Mouse (Mus musculus) left cerebral cortex, postnatal 4 days (tissue): ENCODE data around the gene Oas1d. TPM values are rescaled to one million over a fixed set of nuclear protein-coding genes. Genes with fewer than 3 reads are reported as not detected.
"Not testable (repeated sequence)": the region's sequence is repeated elsewhere in the genome, so short reads cannot be mapped to it uniquely, and the experiment has no call there.

Experiments used
- DNase-seq: peaks from one replicate; pipeline ENCODE4 v3.0.0-alpha.2; 2022
- intact Hi-C: fragments of 180-260 bp; cut with DNase I; formaldehyde crosslinking; loops from one replicate; pipeline ENCODE4 v1.15.1; 2025
- total RNA-seq, 2 experiments: library from RNA; stranded (reverse); gene quantifications; 2 replicates each; pipeline ENCODE4 v1.2.3; 2021

The Oas1d gene
- total RNA-seq, 2 experiments from 2014 or later: not detected

DNA sequence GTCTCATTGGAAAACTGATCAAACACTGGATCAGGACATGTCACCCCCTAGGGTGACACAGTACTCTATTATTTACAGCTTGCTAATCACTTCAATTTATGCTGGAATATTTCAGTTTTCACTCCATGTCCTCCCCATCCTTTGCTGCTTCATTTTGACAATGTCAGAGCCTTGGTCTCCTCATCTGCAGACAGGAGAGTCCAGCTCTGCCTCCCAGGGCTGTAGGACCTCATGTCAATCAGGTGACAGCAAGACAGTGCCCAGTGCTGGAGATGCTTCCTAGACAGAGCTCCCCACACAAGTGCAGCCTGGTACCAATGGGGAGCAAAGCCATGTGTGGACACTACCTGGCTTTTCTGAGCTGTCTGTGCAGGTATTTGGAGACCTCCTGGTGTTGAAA, 15.6 kb upstream of the Oas1d start:
- intact Hi-C loops: no loop called here

DNA sequence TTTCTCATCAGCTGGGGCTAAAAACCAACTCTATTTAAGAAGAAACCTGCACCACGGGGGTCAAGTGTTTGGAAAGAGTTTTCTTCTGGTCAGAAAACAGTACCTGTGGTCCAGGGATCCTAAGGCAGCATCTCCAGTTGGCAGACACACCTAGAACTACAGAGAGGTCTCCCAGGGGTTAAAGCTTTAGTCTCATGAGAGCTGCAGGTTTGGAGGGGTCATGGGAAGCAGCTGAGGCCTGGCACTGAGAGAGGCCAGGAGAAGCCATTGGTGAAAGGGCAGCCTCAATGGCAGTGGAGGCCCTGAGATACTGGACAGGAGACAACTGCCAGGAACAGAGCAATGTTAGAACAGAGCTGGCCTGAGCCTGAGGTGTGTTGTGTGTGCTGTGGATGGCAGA, 13.7 kb upstream of the Oas1d start:
- intact Hi-C loops: no loop called here

More for the DNA sequence above, 15.6 kb upstream of the Oas1d start:
- no peak for DNase-seq

DNA sequence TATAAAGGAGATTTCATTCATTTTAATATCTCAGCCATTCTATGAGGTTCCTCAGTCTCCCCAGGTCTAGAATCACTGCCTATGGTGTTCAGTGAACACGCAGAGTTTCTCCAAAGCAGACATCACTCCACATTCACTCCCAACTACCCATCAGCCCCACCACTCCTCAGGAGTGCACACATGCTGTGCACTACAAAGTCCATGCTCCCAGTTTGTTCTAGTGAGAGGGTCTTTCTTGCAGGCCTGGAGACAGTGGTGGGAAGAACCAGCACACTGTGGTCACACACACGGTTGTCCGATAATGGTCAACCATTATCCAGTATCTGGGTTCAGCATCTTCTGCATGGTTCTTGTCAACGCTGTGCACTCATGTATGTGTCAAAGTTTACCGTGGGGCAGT, 12.3 kb upstream of the Oas1d start:
- DNase-seq: no peak
- intact Hi-C loops: no loop called here

More for the DNA sequence above, 13.7 kb upstream of the Oas1d start:
- DNase-seq: no peak

DNA sequence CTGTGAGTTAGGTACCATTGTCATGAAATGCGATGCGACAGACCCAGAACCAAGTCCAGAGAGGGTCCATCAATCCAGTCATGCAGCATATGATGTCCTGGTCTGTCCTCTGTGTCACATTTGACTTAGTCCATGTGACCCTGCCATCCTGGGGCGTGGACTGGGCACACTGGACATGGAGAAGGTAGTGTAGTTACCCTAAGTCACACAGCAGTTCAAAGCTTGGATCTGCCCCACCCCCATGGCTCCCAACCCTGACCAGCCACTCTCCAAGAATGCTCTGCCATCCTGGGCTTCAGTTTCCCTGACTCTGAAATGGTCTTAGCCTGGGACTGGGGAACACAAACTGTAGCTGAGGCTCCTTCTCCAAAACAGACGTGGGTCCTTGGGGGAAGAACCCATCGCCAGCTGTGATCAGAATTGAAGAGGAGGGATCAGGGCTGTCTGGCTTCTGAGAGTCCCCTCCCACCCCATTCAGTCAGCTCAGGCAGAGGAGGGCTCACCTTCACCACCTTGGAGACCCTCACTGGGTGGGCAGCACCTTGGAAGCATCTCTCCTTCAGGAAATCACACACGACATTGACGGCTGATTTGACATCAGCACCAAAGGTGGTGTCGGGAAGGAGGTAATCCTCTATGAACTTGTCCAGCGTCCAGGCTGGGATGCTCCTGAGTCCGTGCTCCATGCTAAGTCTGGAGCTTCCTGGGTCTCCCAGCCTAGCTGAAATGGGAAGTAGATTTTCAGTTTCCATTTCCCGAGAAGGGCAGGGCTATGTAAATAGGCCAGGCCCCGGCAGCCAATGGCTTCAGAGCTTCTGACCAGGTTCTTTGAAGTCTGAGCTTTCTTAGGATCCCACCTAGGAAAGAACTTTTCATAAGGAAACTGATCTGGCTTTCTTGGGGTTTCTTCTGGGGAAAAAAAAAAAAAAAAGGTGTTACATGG, 7.3 kb upstream of the Oas1d start, which contains the start of gene Oas1a:
Gene Oas1a (minus strand): TSS at position 731 of the 943 bp plus-strand sequence.
- DNase-seq, intact Hi-C loops: not testable (repeated sequence)

DNA sequence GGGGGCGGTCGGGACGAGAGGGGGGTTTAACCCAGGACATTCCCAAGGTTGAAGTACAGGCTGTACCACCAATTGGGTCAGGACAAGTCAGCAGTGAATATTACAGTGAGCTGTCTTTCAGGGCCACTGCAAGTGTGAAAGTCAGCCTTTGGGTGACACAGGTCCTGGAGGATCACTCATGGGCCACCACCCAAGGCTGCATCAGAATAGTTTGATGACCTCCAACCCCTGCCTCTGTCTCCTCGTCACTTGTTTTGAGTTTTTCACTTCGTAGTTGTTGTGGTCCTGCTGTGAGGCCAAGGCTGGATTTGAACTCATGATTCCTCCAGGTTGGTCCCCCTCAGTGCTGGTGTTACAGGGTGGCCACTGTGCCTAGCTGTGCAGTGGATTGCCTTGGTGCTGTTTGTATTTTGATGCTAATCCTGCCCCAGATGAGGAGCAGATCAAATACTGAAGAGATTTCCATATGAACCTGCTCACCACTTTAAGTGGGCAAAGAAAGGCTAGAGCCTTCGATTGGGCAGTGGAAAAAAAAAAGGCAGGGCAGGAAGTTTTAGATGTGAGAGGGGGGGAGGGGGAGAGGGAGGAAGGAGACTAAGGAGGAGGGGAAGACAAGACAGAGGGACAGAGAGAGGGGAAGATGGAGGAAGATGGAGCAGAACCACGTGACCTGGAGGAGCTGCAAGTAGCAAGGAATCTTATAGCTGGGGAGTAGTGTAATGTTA, 6.0 kb upstream of the Oas1d start:
- intact Hi-C loops: no loop called here

DNA sequence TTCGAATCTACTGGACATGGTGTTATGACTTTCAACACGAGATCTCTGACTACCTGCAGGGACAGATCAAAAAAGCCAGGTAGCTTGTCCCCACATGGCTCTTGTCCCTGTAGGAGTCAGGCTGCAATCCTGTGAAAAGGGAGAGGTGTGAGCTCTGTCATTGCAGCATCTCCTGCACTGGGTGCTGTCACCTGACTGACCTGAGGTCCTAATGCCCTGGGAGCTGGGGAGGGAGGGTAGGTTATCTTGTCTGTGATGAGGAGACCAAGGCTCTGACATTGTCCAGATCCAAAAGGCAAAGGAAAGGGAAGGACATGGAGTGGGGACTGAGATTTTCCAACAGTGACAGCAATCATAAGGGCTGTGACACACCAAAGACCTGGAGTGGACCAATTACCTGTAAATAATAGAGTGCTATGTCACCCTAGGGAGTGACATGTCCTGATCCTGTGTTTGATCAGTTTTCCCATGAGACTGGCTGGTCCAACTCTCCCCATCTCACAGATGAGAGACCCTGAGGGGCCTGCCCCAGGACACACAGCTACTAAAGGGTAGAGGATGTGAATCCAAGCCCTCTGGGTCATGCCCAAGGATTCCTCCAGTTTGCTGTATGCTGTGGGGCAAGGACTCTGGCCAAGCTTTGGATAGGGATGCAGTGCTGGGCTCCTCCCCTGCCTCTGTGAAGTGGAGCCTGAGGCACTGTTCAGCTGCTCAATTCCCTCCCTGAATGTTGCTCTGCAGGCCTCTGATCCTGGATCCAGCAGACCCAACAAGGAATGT, 5.0 kb downstream of the Oas1d start:
- DNase-seq, intact Hi-C loops: not testable (repeated sequence)

More for the DNA sequence above, 6.0 kb upstream of the Oas1d start:
- DNase-seq: no peak

DNA sequence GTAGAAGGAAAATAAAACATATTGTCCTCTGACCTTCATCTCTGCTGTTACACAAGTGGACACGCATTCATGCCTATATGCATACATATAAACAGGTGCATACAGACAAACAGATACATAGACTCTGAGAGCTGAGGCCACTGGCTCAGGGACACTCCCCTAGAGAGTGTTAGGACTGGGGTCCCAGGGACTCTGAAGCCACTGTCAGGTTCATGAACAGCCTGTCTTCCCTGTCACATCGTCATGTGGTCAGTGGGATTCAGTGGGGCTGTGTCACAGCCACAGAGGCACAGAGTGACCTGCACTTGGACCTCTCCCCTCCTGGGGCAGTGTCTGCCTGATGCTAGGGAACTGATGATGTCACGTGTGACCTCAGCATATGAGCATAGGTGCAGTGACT, 6.0 kb downstream of the Oas1d start:
- no peak for DNase-seq
- intact Hi-C loops: loop anchor here (10.0 kb wide), 1 partner anchor 105 kb away; the partner anchor contains the start of gene Oas1c

DNA sequence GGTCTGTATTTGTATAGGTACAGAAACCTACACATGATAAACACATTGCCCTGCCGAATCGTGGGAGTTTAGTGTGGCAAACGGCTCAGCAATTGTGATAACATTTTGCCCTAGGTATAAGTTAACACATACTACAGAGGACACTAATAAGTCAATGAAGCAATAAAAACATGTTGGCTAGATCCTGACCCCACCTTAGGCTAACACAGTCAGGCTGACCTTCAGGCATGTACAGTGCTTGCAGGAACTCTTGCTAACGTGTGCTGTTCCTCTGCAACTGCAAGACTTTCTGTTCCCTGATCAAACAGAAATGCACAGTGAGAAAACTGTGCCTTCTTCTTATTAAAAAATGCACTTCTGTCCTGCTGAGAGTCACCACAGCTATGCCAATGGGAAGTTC, 9.6 kb downstream of the Oas1d start:
- intact Hi-C loops: loop anchor here (10.0 kb wide), 1 partner anchor 109 kb away; the partner anchor contains the start of gene Oas1c
- DNase-seq: no peak

DNA sequence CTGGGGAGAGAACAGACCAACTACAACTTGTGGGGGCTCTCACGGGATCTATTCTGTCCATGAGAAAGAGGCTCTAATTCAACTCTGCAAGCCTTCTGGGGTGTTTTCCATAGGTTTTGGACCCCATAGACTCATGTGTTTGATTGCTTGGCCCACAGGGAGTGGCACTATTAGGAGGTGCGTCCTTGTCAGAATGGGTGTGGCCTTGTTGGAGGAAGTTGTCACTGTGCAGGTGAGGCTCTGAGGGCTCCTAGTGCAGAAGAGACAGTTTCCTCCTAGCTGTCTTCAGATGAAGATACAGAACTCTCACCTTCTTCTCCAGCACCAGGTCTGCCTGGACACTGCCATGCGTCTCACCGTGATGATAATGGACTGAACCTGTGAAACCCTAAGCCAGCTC, 10.2 kb downstream of the Oas1d start:
- intact Hi-C loops: loop anchor here (10.0 kb wide), 1 partner anchor 110 kb away; the partner anchor contains the start of gene Oas1c
- not testable (repeated sequence) for DNase-seq

DNA sequence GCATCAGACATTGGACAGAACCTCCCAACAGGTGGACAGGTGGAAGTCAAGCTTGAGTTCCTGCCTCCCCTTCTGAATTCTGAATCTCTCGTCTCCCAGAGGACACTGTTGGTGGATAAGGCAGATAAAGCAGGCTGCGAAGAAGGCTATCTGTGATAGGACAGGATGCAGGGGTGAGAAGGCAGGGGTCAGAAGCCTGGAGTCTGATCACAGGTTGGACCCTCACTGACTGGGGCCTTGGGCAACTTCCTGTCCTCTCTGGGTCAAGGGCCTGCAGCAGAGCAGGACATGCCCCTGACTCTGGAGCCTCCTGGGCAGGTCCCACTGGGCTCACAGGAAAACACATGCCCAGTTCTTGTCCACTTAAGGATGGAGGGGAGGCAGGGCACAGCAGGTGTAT, 12.0 kb downstream of the Oas1d start:
- intact Hi-C loops: loop anchor here (10.0 kb wide), 1 partner anchor 112 kb away; the partner anchor contains the start of gene Oas1c
- not testable (repeated sequence) for DNase-seq

DNA sequence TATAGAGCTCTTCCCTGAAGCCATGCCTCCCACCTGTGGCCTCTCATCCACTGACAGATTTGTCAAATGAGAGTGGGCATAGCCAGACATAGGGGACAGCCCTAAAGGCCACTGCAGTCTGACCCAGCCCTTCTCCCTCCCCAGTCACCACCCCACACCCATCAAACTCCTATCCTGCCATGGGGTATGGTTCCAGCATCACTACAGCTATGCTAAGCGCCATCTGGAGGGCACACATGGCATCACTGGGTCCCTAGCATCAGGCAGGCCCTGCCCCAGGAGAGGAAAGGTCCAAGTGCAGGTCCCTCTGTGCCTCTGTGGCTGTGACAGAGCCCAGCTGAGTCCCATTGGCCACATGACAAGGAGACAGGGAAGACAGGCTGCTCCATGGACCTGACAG, 12.7 kb downstream of the Oas1d start:
- intact Hi-C loops: loop anchor here (10.0 kb wide), 1 partner anchor 112 kb away; the partner anchor contains the start of gene Oas1c

DNA sequence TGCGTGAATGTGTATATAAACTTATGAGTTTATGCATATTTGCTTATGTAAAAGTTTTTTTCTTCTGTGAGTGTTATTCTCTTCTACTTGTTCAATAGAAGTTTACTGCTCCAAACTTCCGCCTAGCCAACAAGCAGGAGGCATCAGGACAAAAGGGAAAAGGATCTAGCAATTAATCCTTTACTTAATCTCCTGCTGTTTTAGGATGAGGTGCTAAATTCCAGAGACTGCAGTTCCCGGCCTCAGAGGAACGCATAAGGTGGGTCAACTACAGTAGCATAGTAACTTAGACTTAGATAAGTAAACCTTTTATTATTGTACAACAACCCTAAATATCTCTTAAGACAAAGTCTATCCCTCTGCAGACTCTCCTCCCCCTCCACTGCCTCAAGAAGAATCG, 19.6 kb downstream of the Oas1d start:
- DNase-seq: no peak
- intact Hi-C loops: no loop called here

More for the DNA sequence above, 12.7 kb downstream of the Oas1d start:
- peak; percentile 21 for DNase-seq

DNA sequence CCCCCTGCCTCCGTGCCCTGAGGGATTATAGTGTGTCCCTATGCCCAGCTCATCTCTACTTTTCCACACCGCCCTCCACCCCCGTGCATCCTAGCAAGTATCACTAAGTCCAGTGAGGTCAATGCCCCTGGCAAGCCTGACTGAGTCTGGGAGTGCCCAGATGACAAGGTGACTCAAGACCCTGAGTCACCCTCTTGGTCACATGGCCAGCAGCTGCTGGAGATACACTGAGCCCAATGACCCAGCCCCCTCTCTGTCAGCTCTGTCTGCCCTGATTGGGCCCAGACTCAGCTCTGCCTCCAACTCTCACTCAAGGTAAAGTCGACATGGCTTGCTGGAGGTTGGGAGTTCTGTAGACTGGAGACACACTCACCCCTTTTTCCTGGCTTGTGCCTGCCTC, 23.5 kb downstream of the Oas1d start:
- intact Hi-C loops: no loop called here
- DNase-seq: no peak

DNA sequence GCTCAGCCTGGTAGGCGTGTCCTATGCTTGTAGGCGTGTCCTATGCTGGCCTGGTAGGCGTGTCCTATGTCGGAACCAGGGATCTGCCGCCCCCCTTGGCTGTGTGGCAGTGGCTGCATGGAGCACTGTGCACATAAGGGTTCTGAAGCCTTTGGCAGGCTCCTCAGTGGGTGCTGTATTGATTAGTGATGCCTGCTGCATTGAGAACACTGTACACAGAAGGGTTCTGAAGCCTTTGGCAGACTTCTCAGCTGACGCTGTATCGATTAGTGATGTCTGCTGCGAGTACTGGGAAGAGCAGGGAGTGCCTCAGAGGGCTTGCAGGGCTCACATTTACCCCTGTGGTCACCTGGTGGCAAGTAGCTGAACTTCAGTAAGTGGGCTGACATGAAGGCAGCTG, 24.2 kb downstream of the Oas1d start:
- intact Hi-C loops: no loop called here
- no peak for DNase-seq

DNA sequence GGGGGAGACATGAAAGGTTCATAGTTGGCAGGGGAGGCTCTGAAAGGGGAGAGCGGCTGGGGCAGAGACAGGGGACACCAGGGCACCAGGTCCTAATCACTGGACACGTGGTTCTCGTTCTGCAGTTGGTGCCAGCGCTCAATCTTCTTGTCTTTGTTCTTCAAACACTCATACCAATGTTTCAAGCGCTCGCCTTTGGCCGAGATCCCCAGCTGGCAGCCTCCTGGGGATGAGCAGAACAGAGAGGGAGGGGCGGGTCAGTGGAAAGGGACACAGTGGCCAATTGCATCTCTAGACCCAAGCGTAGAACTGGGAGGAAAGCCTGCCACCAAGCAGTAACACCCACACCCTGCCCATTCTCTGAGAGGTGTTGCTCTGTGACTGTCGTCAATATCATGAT, 27.7 kb downstream of the Oas1d start:
- intact Hi-C loops: no loop called here
- DNase-seq: no peak

DNA sequence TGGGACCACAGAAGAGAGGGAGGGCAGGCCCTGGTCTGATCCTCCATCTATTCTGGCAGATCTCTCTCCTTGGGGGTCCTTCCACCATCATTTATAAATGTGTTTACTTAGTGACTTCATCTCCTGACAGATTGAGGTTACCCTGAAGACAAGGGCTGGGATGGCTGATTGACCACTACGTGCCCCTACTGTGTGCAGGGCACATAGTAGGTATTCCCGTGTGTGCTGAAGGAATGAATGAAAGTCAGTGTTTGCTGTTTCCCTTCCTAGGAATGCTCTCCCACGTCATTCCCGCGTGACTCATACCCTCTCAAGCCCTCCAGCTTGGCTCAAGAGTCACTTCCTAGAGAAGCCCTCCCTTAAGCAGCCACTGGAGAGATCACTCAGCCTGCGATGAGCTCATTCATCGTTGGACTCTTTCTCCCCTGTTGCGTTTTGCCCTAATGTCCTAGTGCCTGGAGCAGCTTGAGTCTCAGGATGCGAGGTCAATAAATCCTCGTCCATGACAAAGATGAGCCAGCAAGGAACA, 38.0 kb downstream of the Oas1d start:
- no peak for DNase-seq
- intact Hi-C loops: loop anchor here (10.0 kb wide), 1 partner anchor 222 kb away; no protein-coding TSS in a partner anchor

DNA sequence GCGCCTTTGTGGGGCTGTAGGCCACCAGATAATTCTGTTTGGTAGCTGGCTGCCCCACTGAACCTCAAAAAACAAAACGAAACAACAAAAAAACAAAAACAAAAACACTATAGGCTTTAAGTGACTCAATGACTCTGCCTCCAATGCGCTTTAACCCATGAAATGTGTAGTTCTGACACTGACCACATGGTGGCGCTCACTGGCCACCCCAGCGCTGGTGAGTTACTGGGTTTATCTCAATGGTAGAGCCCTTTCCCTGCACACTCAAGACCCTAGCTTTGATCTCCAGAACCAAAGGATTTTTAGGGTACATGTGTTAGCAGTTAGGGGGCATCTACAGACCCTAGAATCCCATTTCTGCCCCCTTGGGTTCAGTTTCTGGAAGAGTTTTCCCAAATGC, 39.6 kb downstream of the Oas1d start:
- peak; percentile 53 for DNase-seq
- intact Hi-C loops: loop anchor here (10.0 kb wide), 1 partner anchor 221 kb away; no protein-coding TSS in a partner anchor

DNA sequence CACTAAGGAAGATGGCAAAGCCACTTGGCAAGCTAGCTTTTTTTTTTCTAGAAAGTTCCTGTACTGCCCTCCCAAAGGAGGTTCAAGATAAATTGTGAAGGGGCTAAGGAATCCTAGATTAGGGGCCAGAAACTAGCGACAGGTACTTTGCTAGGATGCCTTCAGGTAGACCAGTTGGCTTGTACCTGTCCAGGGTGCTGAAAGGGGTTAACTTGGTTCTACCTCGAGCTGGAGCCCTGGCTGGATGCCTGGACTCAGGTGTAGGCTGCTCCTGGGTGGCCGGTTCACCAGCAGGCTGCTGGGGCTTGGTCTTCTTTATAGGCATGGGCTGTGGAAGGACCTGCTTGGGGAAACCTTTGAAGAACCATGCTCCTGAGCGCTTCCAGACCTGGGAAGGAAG, 46.7 kb downstream of the Oas1d start:
- intact Hi-C loops: no loop called here
- DNase-seq: no peak

DNA sequence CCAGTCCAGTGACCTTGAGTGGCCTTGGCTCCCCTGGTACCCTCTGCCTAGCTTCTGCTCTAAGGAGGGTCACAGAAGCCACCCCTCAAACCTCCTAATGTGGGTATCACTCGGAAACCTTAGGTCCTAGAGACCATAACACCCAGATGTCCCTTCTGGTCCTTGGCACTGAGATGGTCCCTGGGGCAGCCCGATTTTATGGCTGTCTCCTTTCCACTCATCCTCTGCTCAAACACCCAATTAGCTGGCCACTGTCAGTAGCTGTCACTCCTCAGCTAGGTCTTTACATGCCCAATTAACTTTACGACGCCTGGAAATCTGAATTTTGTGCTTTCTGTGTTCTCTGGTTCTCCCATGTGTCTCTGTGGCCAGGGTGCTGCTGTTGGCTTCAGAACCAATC, 51.8 kb downstream of the Oas1d start:
- intact Hi-C loops: no loop called here

DNA sequence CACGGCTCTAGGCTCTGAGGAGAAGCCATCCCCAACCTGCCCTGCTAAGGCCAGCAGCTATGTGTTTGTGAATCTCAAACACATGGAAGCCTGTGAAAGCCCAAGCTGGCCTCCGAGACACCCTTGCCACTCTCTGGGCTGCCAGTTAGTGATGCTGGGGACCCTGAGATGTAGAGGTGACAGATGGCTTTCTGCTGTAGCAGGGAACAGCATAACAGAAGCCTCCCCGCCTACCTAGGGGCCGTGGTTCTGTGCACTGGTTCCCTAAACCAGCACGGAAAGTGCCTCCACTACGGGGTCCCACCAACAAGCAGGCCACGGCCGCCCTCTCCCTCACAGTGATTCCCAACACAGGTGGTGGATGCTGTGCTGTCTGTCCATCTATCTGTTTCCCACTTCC, 52.6 kb downstream of the Oas1d start:
- DNase-seq: no peak
- intact Hi-C loops: no loop called here

More for the DNA sequence above, 51.8 kb downstream of the Oas1d start:
- DNase-seq: peak; percentile 76
